Mouse (Mus musculus) heart, embryonic 16.5 days (tissue): ENCODE results near the gene Erc2. TPM values are rescaled to one million over a fixed set of nuclear protein-coding genes. Genes with fewer than 3 reads are reported as not detected.

ENCODE experiments used
- ATAC-seq: fragments of 200-750 bp; cut with Nextera tagmentation; replicated peaks from 2 replicates; pipeline ENCODE4 v1.8.0; 2017; ENCODE audit warnings: moderate number of reproducible peaks; ENCODE audit not compliant: insufficient read depth, low FRiP score; ENCODE audit errors: extremely low read depth
- H3K27ac ChIP-seq: fragments of 300-500 bp; sonication (generic); 2 replicates; pipeline ENCODE4 v1.5.1; 2014; ENCODE audit warnings: mild to moderate bottlenecking, low read length, control low read depth, moderate library complexity
- H3K27me3 ChIP-seq: fragments of 300-500 bp; sonication (generic); 2 replicates; pipeline ENCODE4 v1.6.1; 2014; ENCODE audit warnings: low read length, mixed read lengths; ENCODE audit not compliant: control insufficient read depth, insufficient read depth
- H3K36me3 ChIP-seq: fragments of 300-500 bp; sonication (generic); 2 replicates; pipeline ENCODE4 v1.6.1; 2014; ENCODE audit not compliant: control insufficient read depth, insufficient read depth
- H3K4me1 ChIP-seq: fragments of 300-500 bp; sonication (generic); 2 replicates; pipeline ENCODE4 v1.6.1; 2014; ENCODE audit warnings: low read length, mixed read lengths; ENCODE audit not compliant: control insufficient read depth, insufficient read depth
- H3K4me2 ChIP-seq: fragments of 300-500 bp; sonication (generic); 2 replicates; pipeline ENCODE4 v1.6.1; 2014; ENCODE audit warnings: low read depth, mild to moderate bottlenecking, control low read depth, low read length
- H3K4me3 ChIP-seq: fragments of 300-500 bp; sonication (generic); 2 replicates; pipeline ENCODE4 v1.5.1; 2014; ENCODE audit warnings: mild to moderate bottlenecking, control low read depth, low read length
- H3K9ac ChIP-seq: fragments of 300-500 bp; sonication (generic); 2 replicates; pipeline ENCODE4 v1.6.1; 2014; ENCODE audit warnings: low read length, control low read depth
- H3K9me3 ChIP-seq: fragments of 300-500 bp; sonication (generic); replicated peaks from 2 replicates; pipeline ENCODE4 v1.6.1; 2016; ENCODE audit warnings: low read length; ENCODE audit not compliant: control insufficient read depth
- WGBS: fragments of 180-500 bp; shearing (Covaris S2); extraction: QIAGEN DNeasy Blood & Tissue Kit; methylation state at CpG from one replicate; pipeline ENCODE4 v1.1.7; 2014; 5-methylcytosine and 5-hydroxymethylcytosine counted together
- polyA plus RNA-seq: library from polyadenylated mRNA; unstranded; fragments of >200 nt; fragmentation: Nextera tagmentation; extraction: Ambion mirVana; gene quantifications from 2 replicates; pipeline ENCODE4 v1.2.1, GENCODE M21; 2015

Erc2 gene
- polyA plus RNA-seq, 1 experiment from 2014 or later, result 1.5 TPM

DNA sequence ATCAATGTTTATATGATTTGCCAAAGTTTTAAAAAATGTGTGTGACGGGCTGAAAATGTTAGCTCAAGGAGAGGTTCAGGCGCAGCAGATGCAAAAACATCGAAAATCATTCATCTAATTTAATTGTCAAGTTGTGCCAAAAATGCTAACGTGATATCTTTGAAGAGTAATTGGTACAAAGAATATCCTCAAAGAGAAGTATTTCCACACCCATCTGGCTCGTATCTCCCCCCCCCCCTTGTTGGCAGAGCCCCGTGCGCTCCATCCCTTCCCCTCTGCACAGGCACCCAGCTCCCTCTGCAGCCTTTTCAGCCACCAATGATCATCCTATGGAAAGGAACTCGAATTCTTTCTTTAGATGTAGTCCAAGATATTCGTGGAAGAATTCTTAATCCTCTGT lies 797.0 kb downstream of the Erc2 start:
- no peak overlapping the region for H3K4me3 ChIP-seq
- H3K27me3 ChIP-seq, result no peaks in the 10 kb centered on the region; the same call in 1 of the 2 replicates
- 70% methylated on average over 9 of the region's 9 CpGs for whole genome bisulfite sequencing
- no peak overlapping the region for H3K27ac ChIP-seq
- peaks cover 9% of the 10 kb centered on the region for H3K4me1 ChIP-seq
- H3K9me3 ChIP-seq, result no peaks in the 10 kb centered on the region
- H3K4me2 ChIP-seq, result no peak overlapping the region
- H3K36me3 ChIP-seq, result no peaks in the 10 kb centered on the region
- H3K9ac ChIP-seq, result no peak overlapping the region
- ATAC-seq, result no peak

DNA sequence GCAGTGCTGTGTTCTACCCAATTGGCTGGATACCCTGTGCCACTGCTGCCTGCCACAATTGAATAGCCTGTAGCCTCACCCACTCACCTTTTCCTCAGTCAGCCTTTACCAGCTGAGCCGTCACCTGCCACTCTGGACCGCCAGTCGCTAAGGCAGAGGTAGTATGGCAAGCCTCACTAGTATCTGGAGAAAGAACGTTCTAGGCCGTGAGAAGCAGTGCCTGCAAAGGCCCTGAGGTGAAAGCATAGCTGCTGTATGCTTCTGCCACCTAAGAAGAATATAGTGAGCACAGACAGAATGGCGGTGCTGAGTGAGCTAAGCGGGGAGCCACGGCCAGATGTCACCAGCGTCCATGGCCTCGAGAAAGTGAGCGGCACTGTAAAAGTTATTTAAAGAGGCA lies 798.4 kb downstream of the Erc2 start:
- Histone ChIP-seq H3K9me3 (no peaks in the 10 kb centered on the region), H3K27ac (no peak overlapping the region), H3K4me3 (no peak overlapping the region), H3K27me3 (no peaks in the 10 kb centered on the region; the same call in 1 of the 2 replicates), H3K36me3 (no peaks in the 10 kb centered on the region), H3K4me1 (peaks cover 9% of the 10 kb centered on the region), H3K4me2 (no peak overlapping the region), H3K9ac (no peak overlapping the region)
- 79% methylated on average over 11 of the region's 11 CpGs for WGBS
- ATAC-seq, result no peak

DNA sequence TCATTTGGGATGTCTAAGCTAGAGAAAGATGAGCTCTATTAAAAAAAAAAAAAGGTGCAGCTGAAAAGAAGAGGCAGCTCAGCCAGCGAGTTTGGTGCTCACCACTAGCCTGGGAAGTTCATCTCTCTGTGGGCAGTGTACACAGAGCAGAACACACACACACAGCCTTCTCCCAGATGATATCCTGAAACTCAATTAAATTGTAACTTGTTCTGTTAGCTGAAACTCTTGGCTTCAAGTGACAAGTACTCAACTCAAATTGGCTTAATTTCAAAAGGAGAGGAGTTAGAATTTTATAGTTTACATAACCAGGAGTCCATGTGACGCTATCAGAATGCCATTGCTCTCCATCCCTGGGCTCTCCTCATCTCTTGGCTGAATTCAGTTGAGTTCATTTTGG lies 804.4 kb downstream of the Erc2 start:
- Histone ChIP-seq H3K36me3 (no peaks in the 10 kb centered on the region), H3K4me2 (no peak overlapping the region), H3K9me3 (no peaks in the 10 kb centered on the region), H3K4me1 (no peaks in the 10 kb centered on the region), H3K9ac (no peak overlapping the region), H3K27me3 (no peaks in the 10 kb centered on the region), H3K4me3 (no peak overlapping the region), H3K27ac (no peak overlapping the region)
- WGBS, result 53% methylated on average over 2 of the region's 2 CpGs
- ATAC-seq, result no peak

DNA sequence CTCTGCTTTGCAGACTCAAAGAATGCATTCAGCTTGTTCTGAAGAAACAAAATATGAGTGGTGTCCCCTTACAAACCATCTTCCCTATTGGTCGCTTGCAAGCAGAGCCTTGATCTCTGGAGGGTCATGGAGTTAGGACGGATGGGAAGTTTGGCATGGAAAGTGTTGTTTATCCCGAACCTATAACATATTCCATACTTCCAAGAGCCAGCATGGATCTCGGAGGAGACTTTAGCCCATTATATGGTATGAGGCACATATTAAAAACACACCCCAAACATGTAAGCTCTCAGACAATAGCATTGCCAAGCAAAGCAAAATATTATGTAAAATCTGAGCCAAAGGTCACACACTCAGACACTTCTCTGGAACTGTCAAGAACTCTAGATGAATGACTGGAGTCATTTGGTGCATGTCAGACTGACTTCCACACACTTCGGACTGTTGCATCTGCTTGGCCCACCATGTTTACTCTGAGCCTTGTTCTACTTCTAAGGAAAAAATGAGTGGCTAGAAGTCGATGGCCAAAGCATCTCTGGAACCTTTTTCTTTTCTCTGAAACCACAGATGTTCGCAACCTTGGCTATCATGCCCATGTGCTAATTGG lies 809.6 kb downstream of the Erc2 start:
- no peak overlapping the region for H3K4me2 ChIP-seq
- no peaks in the 10 kb centered on the region for H3K9me3 ChIP-seq
- no peak overlapping the region for H3K27ac ChIP-seq
- H3K4me1 ChIP-seq, result no peaks in the 10 kb centered on the region
- ATAC-seq, result no peak
- no peak overlapping the region for H3K4me3 ChIP-seq
- H3K36me3 ChIP-seq, result no peaks in the 10 kb centered on the region
- WGBS, result 72% methylated on average over 7 of the region's 7 CpGs
- H3K27me3 ChIP-seq, result no peaks in the 10 kb centered on the region
- no peak overlapping the region for H3K9ac ChIP-seq

DNA sequence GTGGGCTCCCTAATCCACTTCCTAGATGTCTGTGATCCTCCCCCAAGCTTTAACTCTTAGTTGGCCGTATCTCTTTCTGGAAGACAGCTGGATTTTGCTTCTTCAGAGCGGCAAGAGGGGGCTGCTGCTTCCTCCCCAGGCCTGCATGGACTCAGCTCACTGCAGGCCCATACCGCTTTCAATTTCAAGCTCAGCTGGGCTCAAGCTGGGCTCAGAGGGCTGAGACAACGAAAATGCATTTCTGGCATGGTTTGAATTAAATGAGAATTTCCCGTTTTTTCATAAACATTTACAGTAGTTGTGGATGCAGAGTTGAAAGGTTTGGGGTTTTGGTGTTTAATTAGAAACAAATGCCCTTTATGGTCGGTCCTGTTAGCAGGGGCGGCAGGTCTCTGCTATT lies 812.8 kb downstream of the Erc2 start:
- Histone ChIP-seq H3K4me2 (no peak overlapping the region), H3K4me1 (no peaks in the 10 kb centered on the region), H3K27ac (no peak overlapping the region), H3K9me3 (no peaks in the 10 kb centered on the region), H3K9ac (no peak overlapping the region), H3K27me3 (no peaks in the 10 kb centered on the region), H3K4me3 (no peak overlapping the region), H3K36me3 (no peaks in the 10 kb centered on the region)
- 77% methylated on average over 7 of the region's 7 CpGs for WGBS
- ATAC-seq, result no peak

DNA sequence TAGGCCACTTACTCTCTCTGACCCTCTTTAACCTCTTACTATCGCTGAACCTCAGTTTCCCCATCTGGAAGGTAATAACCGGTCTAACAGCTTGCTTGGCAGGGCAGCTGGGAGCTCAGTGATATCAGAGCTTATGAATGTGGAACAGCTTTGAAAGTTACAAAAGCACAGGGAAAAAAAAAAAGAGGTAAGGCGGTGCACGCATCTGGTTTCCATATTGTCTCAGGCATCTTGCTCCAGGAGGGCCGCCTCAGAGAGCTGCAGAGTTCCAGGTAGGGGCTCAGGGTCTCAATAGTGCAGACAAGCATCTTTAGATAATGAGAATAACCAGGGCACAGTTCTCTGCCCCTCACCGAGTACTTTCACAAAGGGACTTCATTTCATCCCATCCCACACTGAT lies 816.9 kb downstream of the Erc2 start:
- Histone ChIP-seq H3K4me1 (no peaks in the 10 kb centered on the region), H3K36me3 (no peaks in the 10 kb centered on the region), H3K4me2 (no peak overlapping the region), H3K9ac (no peak overlapping the region), H3K27ac (no peak overlapping the region), H3K4me3 (no peak overlapping the region), H3K27me3 (no peaks in the 10 kb centered on the region), H3K9me3 (no peaks in the 10 kb centered on the region)
- ATAC-seq, result no peak
- 74% methylated on average over 6 of the region's 6 CpGs for WGBS

DNA sequence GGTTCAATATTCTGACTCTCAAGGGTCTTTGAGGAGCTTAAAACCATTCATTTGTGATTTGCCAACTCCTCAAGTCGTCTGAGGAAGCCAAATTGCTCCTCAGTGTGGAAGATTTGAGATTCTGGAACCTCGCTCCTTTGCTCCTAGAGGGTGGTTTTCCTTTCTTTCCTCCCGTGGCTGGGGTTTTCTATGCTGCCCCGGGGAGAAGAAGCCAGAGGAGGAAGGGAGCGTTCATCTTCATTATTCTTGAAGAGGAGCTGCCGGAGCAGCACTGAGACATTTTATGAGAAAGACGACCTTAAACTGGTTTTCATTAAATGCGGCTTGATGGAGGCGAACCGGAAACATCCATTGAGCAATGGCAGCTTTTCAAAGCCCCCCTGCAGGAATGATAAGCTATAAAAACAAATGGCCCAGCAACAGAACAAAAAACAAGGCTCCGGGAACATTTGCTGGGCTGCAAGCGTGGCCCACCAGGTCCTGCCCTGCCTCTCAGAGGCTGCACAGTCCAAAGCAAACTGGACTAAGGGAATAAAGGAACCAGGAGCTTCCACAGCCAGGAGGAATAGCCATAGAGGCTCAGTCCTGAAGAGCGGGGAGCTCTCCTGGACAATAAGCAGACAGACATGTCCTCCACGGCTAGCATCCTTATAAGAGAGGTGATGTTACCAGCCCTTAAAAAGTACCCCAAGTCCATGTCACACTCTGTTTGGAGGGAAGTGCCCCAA lies 819.2 kb downstream of the Erc2 start:
- H3K27me3 ChIP-seq, result no peaks in the 10 kb centered on the region
- 52% methylated on average over 14 of the region's 14 CpGs for WGBS

DNA sequence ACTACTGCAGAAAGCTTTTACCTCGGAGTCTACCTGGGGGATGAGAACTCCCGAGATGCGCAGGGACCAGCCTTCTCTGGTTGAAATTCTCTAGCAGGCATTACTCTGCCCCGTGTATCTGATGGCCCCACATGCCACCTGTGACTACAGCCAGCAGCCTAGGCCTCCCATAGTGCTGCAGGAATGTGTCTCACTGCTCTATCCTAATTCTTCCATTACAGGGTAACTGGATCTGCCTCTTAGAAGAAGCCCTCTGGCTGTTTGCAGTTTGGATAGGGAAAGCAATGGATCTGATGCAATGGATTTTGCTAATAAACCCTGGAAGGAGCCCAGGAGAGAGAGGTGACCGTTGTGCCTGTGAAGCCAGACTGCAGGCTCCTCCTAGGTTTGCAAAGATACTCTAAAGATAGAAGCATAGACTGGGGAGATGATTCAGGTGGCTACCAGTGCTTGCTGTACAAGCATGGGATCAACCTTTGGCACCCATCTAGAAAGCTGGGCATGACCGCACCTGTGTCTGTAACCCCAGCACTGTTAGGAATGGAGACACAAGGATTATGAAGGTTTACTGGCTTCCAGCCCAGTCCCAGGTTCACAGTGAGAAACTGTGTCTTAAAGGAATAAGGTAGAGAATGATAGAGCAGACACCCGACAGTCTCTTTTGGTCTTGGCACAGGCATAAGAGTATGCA lies 821.2 kb downstream of the Erc2 start:
- H3K4me1 ChIP-seq, result no peaks in the 10 kb centered on the region; the same call in 1 of the 2 replicates
- no peaks in the 10 kb centered on the region for H3K36me3 ChIP-seq
- no peak overlapping the region for H3K27ac ChIP-seq
- no peak overlapping the region for H3K4me3 ChIP-seq
- no peak for ATAC-seq
- WGBS, result 73% methylated on average over 7 of the region's 7 CpGs
- no peaks in the 10 kb centered on the region for H3K27me3 ChIP-seq
- no peak overlapping the region for H3K9ac ChIP-seq
- H3K4me2 ChIP-seq, result no peak overlapping the region
- H3K9me3 ChIP-seq, result no peaks in the 10 kb centered on the region

More for the DNA sequence above, 819.2 kb downstream of the Erc2 start:
- H3K4me2 ChIP-seq, result no peak overlapping the region
- ATAC-seq, result no peak
- H3K4me1 ChIP-seq, result no peaks in the 10 kb centered on the region; the same call in 1 of the 2 replicates
- no peak overlapping the region for H3K9ac ChIP-seq
- no peaks in the 10 kb centered on the region for H3K36me3 ChIP-seq
- H3K4me3 ChIP-seq, result no peak overlapping the region
- no peaks in the 10 kb centered on the region for H3K9me3 ChIP-seq
- H3K27ac ChIP-seq, result no peak overlapping the region

DNA sequence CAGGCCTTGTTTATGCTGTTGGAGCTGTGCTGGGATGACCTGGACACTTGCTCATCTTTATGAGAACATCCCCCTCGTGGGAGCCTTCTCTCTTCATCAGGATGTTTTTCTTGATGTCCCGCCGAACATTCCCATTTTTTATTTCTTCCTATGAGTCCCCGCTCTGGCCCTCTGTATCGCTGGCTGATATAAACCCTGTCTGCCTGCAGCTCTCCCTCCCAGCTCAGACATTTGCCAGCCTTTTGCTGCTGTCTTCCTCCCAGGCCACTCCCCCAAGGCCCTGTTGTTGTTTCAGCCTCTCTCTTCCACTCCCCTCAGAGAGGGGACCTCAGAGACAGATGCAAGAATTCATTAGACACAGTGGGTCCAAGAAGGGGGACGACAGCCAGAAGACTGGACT lies 823.5 kb downstream of the Erc2 start:
- Histone ChIP-seq H3K4me2 (no peak overlapping the region), H3K27ac (no peak overlapping the region), H3K9ac (no peak overlapping the region), H3K4me3 (no peak overlapping the region), H3K9me3 (no peaks in the 10 kb centered on the region), H3K36me3 (no peaks in the 10 kb centered on the region), H3K4me1 (no peaks in the 10 kb centered on the region; the same call in 1 of the 2 replicates), H3K27me3 (no peaks in the 10 kb centered on the region)
- ATAC-seq, result no peak
- WGBS, result 52% methylated on average over 6 of the region's 6 CpGs
